In the genomic region with DNA sequence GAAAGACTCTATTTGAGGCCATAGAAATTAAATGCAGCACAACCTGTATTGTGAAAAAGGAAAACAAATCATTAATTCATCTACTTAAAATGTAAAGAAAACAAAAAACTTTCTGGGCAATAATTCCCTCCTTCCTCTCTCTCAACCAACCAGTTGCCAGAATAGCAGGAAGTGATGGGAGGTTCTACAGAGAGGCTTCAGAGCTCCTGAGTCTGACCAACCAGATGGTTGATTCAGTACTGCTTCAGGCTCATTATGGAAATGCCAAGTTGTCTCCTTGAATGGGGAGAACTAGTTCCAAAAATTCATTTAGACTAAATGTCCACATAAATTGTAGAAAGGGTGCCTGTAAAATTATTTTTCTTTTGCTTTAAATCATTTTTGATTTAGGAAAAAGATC, we compare ENCODE assay signal across 27 mouse cellular contexts.
"Had no signal": no experiment of that assay in that cellular context is flagged by ENCODE, and none has a peak within 500 bp of the region (broad histone marks: within the 10 kb centered on the region; RNA-seq: fewer than 3 reads in every experiment).

No protein-coding gene starts in this region.

- H3K36me3 ChIP-seq: heart, embryonic 10.5 days; heart, embryonic 13.5 days; heart, embryonic 15.5 days; hindbrain, embryonic 12.5 days; hindbrain, embryonic 15.5 days; kidney, embryonic 15.5 days; limb, embryonic 13.5 days; limb, embryonic 15.5 days; liver, embryonic 12.5 days had no signal

- ATAC-seq: hindbrain, postnatal 0 days; intestine, embryonic 16.5 days; liver, embryonic 12.5 days had no signal

- H3K4me1 ChIP-seq: heart, embryonic 10.5 days; heart, embryonic 13.5 days; heart, embryonic 15.5 days; hindbrain, embryonic 12.5 days; hindbrain, embryonic 15.5 days; kidney, embryonic 15.5 days; limb, embryonic 13.5 days; limb, embryonic 15.5 days; liver, embryonic 12.5 days had no signal

- H3K27me3 ChIP-seq: heart, embryonic 13.5 days; heart, embryonic 15.5 days; hindbrain, embryonic 12.5 days; hindbrain, embryonic 15.5 days; kidney, embryonic 15.5 days; limb, embryonic 13.5 days; limb, embryonic 15.5 days; liver, embryonic 12.5 days had no signal

- H3K9me3 ChIP-seq: heart, embryonic 10.5 days; heart, embryonic 15.5 days; hindbrain, embryonic 12.5 days; hindbrain, embryonic 15.5 days; kidney, embryonic 15.5 days; limb, embryonic 13.5 days; limb, embryonic 15.5 days; liver, embryonic 12.5 days had no signal

- H3K9ac ChIP-seq: heart, embryonic 13.5 days; heart, embryonic 15.5 days; hindbrain, embryonic 12.5 days; hindbrain, embryonic 15.5 days; kidney, embryonic 15.5 days; limb, embryonic 13.5 days; limb, embryonic 15.5 days; liver, embryonic 12.5 days; liver, embryonic 14.5 days had no signal

- H3K27ac ChIP-seq: heart, embryonic 10.5 days; heart, embryonic 13.5 days; heart, embryonic 15.5 days; hindbrain, embryonic 12.5 days; hindbrain, embryonic 15.5 days; hindbrain, postnatal 0 days; kidney, embryonic 15.5 days; kidney, postnatal 0 days; limb, embryonic 13.5 days; limb, embryonic 15.5 days; liver, embryonic 12.5 days; liver, embryonic 14.5 days had no signal

- DNase-seq: gastrocnemius, postnatal 10 days; gastrocnemius, postnatal 25 days; heart, adult 18-20 months; heart, postnatal 14 days; heart, postnatal 36 days; kidney, adult 11 months; kidney, adult 2 months; kidney, adult 9 months; kidney, postnatal 14 days; kidney, postnatal 36 days; layer of hippocampus, adult 9-11 months; layer of hippocampus, postnatal 36 days; left cerebral cortex, postnatal 4 days; lung, adult 18-20 months had no signal

- H3K4me2 ChIP-seq: heart, embryonic 13.5 days; heart, embryonic 15.5 days; hindbrain, embryonic 12.5 days; hindbrain, embryonic 15.5 days; kidney, embryonic 15.5 days; limb, embryonic 13.5 days; limb, embryonic 15.5 days; liver, embryonic 12.5 days had no signal

- H3K4me3 ChIP-seq: heart, embryonic 10.5 days; heart, embryonic 13.5 days; heart, embryonic 15.5 days; hindbrain, embryonic 12.5 days; hindbrain, embryonic 15.5 days; kidney, embryonic 15.5 days; limb, embryonic 13.5 days; limb, embryonic 15.5 days; liver, embryonic 12.5 days had no signal
